Comparison of ENCODE assay signal across 11 mouse cellular contexts in genomic region chr17:72043667-72044390, GRCm38 (mm10).
A peak's percentile ranks its signal among the peaks of the same experiment; 100 is the strongest.
DNase-seq lines count a peak whose midpoint lies in the region; ATAC-seq and TF ChIP-seq lines count a peak whose summit lies in the region.
"Had no signal": no experiment of that assay in that cellular context is flagged by ENCODE, and none has a peak within 500 bp of the region (broad histone marks: within the 10 kb centered on the region; RNA-seq: fewer than 3 reads in every experiment).

No protein-coding gene starts in this region.

- TF ChIP-seq EP300 in heart, adult 2 months (IDR thresholded peaks at IDR 0.05; ENCODE audit: insufficient read depth, low read depth, low read length): no peak

- H3K9me3 ChIP-seq in heart, embryonic 15.5 days (replicated peaks): no peaks in the 10 kb centered on the region
- H3K9me3 ChIP-seq in midbrain, embryonic 11.5 days (ENCODE audit: control insufficient read depth, low read length): no peaks in the 10 kb centered on the region
- no peaks in the 10 kb centered on the region for H3K9me3 ChIP-seq in midbrain, embryonic 10.5 days (replicated peaks)
- no peaks in the 10 kb centered on the region for H3K9me3 ChIP-seq in forebrain, embryonic 16.5 days (ENCODE audit: control insufficient read depth, low read length)
- no peaks in the 10 kb centered on the region for H3K9me3 ChIP-seq in midbrain, embryonic 16.5 days (replicated peaks; ENCODE audit: control insufficient read depth, low read length, poor library complexity, severe bottlenecking)
- no peaks in the 10 kb centered on the region for H3K9me3 ChIP-seq in intestine, embryonic 15.5 days
- H3K9me3 ChIP-seq: limb, embryonic 13.5 days; neural tube, embryonic 12.5 days had no signal

- 76% methylated on average over 11 of the region's 11 CpGs for WGBS in heart, embryonic 15.5 days
- WGBS in heart, adult 2 months: 79% methylated on average over 11 of the region's 11 CpGs
- WGBS in midbrain, embryonic 11.5 days: 56% methylated on average over 11 of the region's 11 CpGs
- 67% methylated on average over 11 of the region's 11 CpGs for WGBS in midbrain, embryonic 10.5 days
- WGBS in forebrain, embryonic 16.5 days: 20% methylated on average over 11 of the region's 11 CpGs
- 31% methylated on average over 11 of the region's 11 CpGs for WGBS in midbrain, embryonic 16.5 days
- 76% methylated on average over 11 of the region's 11 CpGs for WGBS in intestine, embryonic 15.5 days

- no peak overlapping the region for H3K4me2 ChIP-seq in heart, embryonic 15.5 days
- H3K4me2 ChIP-seq in midbrain, embryonic 11.5 days: no peak overlapping the region
- peak overlapping the region; percentile 27 for H3K4me2 ChIP-seq in forebrain, embryonic 16.5 days (ENCODE audit: low read length)
- H3K4me2 ChIP-seq in midbrain, embryonic 16.5 days (ENCODE audit: low read length): 0 out of 2 replicates have a peak overlapping the region, but pooled peaks have one; percentile 13
- H3K4me2 ChIP-seq in intestine, embryonic 15.5 days (replicated peaks): no peak overlapping the region
- H3K4me2 ChIP-seq: limb, embryonic 13.5 days; neural tube, embryonic 12.5 days had no signal

- H3K27ac ChIP-seq in heart, embryonic 15.5 days: peak overlapping the region; percentile 60
- no peak overlapping the region for H3K27ac ChIP-seq in heart, adult 2 months
- no peak overlapping the region for H3K27ac ChIP-seq in midbrain, embryonic 11.5 days (ENCODE audit: low read depth, low read length)
- H3K27ac ChIP-seq in midbrain, embryonic 10.5 days (replicated peaks): no peak overlapping the region
- H3K27ac ChIP-seq in forebrain, embryonic 16.5 days (ENCODE audit: low read length): peak overlapping the region; percentile 68
- H3K27ac ChIP-seq in midbrain, embryonic 16.5 days (ENCODE audit: low read length): peak overlapping the region; percentile 56
- H3K27ac ChIP-seq in intestine, embryonic 15.5 days: no peak overlapping the region
- H3K27ac ChIP-seq: limb, embryonic 13.5 days; neural tube, embryonic 12.5 days had no signal

- no peak for ATAC-seq in heart, embryonic 15.5 days (replicated peaks; ENCODE audit: insufficient number of reproducible peaks, insufficient read depth, low FRiP score, low read depth)
- ATAC-seq in midbrain, embryonic 11.5 days (ENCODE audit: low FRiP score): 0 out of 2 replicates have a peak, but pooled peaks have one; percentile 52
- peak; percentile 43; the same call in 1 of the 2 replicates for ATAC-seq in forebrain, embryonic 16.5 days
- 0 out of 2 replicates have a peak, but pooled peaks have one; percentile 11 for ATAC-seq in midbrain, embryonic 16.5 days
- no peak for ATAC-seq in megakaryocyte-erythroid progenitor cell, adult 5-6 weeks (replicated peaks; ENCODE audit: low FRiP score, low TSS enrichment, poor library complexity, severe bottlenecking)
- no peak for ATAC-seq in intestine, embryonic 15.5 days

- no peak for TF ChIP-seq POLR2A in heart, adult 2 months (IDR thresholded peaks at IDR 0.05; ENCODE audit: insufficient read depth, low read depth, low read length)

- TF ChIP-seq CTCF in heart, adult 2 months (IDR thresholded peaks at IDR 0.05): no peak

- no peak overlapping the region for H3K4me3 ChIP-seq in heart, embryonic 15.5 days
- no peak overlapping the region for H3K4me3 ChIP-seq in heart, adult 2 months
- no peak overlapping the region for H3K4me3 ChIP-seq in midbrain, embryonic 11.5 days (ENCODE audit: low read depth, low read length)
- no peak overlapping the region for H3K4me3 ChIP-seq in midbrain, embryonic 10.5 days
- H3K4me3 ChIP-seq in forebrain, embryonic 16.5 days (replicated peaks; ENCODE audit: low read length): no peak overlapping the region
- H3K4me3 ChIP-seq in midbrain, embryonic 16.5 days (ENCODE audit: low read depth, low read length): no peak overlapping the region
- no peak overlapping the region for H3K4me3 ChIP-seq in intestine, embryonic 15.5 days (replicated peaks)
- H3K4me3 ChIP-seq: limb, embryonic 13.5 days; neural tube, embryonic 12.5 days had no signal

- H3K9ac ChIP-seq in heart, embryonic 15.5 days: no peak overlapping the region
- no peak overlapping the region for H3K9ac ChIP-seq in heart, adult 2 months (ENCODE audit: low read depth, low read length)
- no peak overlapping the region for H3K9ac ChIP-seq in midbrain, embryonic 11.5 days (ENCODE audit: low read length)
- peak overlapping the region; percentile 43; the same call in 1 of the 2 replicates for H3K9ac ChIP-seq in forebrain, embryonic 16.5 days (replicated peaks; ENCODE audit: low read depth, low read length)
- no peak overlapping the region for H3K9ac ChIP-seq in midbrain, embryonic 16.5 days (ENCODE audit: low read depth, low read length)
- H3K9ac ChIP-seq in intestine, embryonic 15.5 days: no peak overlapping the region
- H3K9ac ChIP-seq: limb, embryonic 13.5 days; neural tube, embryonic 12.5 days had no signal

- H3K36me3 ChIP-seq in heart, embryonic 15.5 days: no peaks in the 10 kb centered on the region
- no peaks in the 10 kb centered on the region for H3K36me3 ChIP-seq in heart, adult 2 months (ENCODE audit: control insufficient read depth, insufficient read depth, low read length)
- no peaks in the 10 kb centered on the region for H3K36me3 ChIP-seq in midbrain, embryonic 11.5 days (ENCODE audit: control insufficient read depth, insufficient read depth, low read length)
- no peaks in the 10 kb centered on the region for H3K36me3 ChIP-seq in midbrain, embryonic 10.5 days
- no peaks in the 10 kb centered on the region for H3K36me3 ChIP-seq in forebrain, embryonic 16.5 days (ENCODE audit: control insufficient read depth, insufficient read depth)
- no peaks in the 10 kb centered on the region for H3K36me3 ChIP-seq in midbrain, embryonic 16.5 days (ENCODE audit: control insufficient read depth, insufficient read depth, low read length)
- H3K36me3 ChIP-seq in intestine, embryonic 15.5 days: no peaks in the 10 kb centered on the region
- H3K36me3 ChIP-seq: limb, embryonic 13.5 days; neural tube, embryonic 12.5 days had no signal

- no peak for DNase-seq in heart, adult 2 months
- peak; percentile 56 for DNase-seq in midbrain, embryonic 11.5 days (ENCODE audit: low spot score, missing footprints)
- no peak for DNase-seq in midbrain, embryonic 10.5 days (ENCODE audit: low spot score)
- DNase-seq: thymus, postnatal 4 days had no signal

- intact Hi-C loops in heart, adult 2 months (cut with DNase I): loop anchor here (5.0 kb wide), 1 partner anchor 47 kb away; no protein-coding TSS in a partner anchor

- H3K27me3 ChIP-seq in heart, embryonic 15.5 days: no peaks in the 10 kb centered on the region
- no peaks in the 10 kb centered on the region for H3K27me3 ChIP-seq in heart, adult 2 months (ENCODE audit: control insufficient read depth, insufficient read depth, low read length)
- no peaks in the 10 kb centered on the region for H3K27me3 ChIP-seq in midbrain, embryonic 11.5 days (ENCODE audit: control insufficient read depth, insufficient read depth, low read length)
- no peaks in the 10 kb centered on the region for H3K27me3 ChIP-seq in midbrain, embryonic 10.5 days (ENCODE audit: low read depth, poor library complexity, severe bottlenecking)
- H3K27me3 ChIP-seq in forebrain, embryonic 16.5 days (replicated peaks; ENCODE audit: control insufficient read depth, insufficient read depth, low read length): no peaks in the 10 kb centered on the region
- no peaks in the 10 kb centered on the region for H3K27me3 ChIP-seq in midbrain, embryonic 16.5 days (ENCODE audit: control insufficient read depth, insufficient read depth, low read depth, low read length)
- no peaks in the 10 kb centered on the region for H3K27me3 ChIP-seq in intestine, embryonic 15.5 days (replicated peaks)
- H3K27me3 ChIP-seq: limb, embryonic 13.5 days; neural tube, embryonic 12.5 days had no signal

- H3K79me2 ChIP-seq in heart, adult 2 months (replicated peaks; ENCODE audit: control insufficient read depth, insufficient read depth, low read length): no peaks in the 10 kb centered on the region

- H3K4me1 ChIP-seq in heart, embryonic 15.5 days (replicated peaks): peaks cover 10% of the 10 kb centered on the region
- H3K4me1 ChIP-seq in heart, adult 2 months (ENCODE audit: control insufficient read depth, insufficient read depth, low read length): peaks cover 1% of the 10 kb centered on the region; the same call in 1 of the 2 replicates
- H3K4me1 ChIP-seq in midbrain, embryonic 11.5 days (ENCODE audit: control insufficient read depth, insufficient read depth, low read length): peaks cover 2% of the 10 kb centered on the region; the same call in 1 of the 2 replicates
- peaks cover 10% of the 10 kb centered on the region for H3K4me1 ChIP-seq in midbrain, embryonic 10.5 days
- peaks cover 18% of the 10 kb centered on the region for H3K4me1 ChIP-seq in forebrain, embryonic 16.5 days (replicated peaks; ENCODE audit: control insufficient read depth, insufficient read depth, low read length)
- H3K4me1 ChIP-seq in midbrain, embryonic 16.5 days (ENCODE audit: control insufficient read depth, insufficient read depth, low read length): peaks cover 10% of the 10 kb centered on the region; the same call in 1 of the 2 replicates
- 0 out of 2 replicates have a peak, but pooled peaks cover 2% of the 10 kb centered on the region for H3K4me1 ChIP-seq in intestine, embryonic 15.5 days (replicated peaks)
- H3K4me1 ChIP-seq: neural tube, embryonic 12.5 days had no signal

Comparison
In these comparisons a context has a peak if more than half of its experiments do, and no peak if none do; other contexts are left out.
1. H3K27ac ChIP-seq: peak in heart, embryonic 15.5 days (single experiment), forebrain, embryonic 16.5 days (single experiment) and midbrain, embryonic 16.5 days (single experiment); none in heart, adult 2 months (single experiment), midbrain, embryonic 11.5 days (single experiment), midbrain, embryonic 10.5 days (single experiment) and intestine, embryonic 15.5 days (single experiment).
2. H3K4me2 ChIP-seq: peak in forebrain, embryonic 16.5 days (single experiment) and midbrain, embryonic 16.5 days (single experiment); none in heart, embryonic 15.5 days (single experiment), midbrain, embryonic 11.5 days (single experiment) and intestine, embryonic 15.5 days (single experiment).
3. ATAC-seq: peak in midbrain, embryonic 11.5 days (single experiment), forebrain, embryonic 16.5 days (single experiment) and midbrain, embryonic 16.5 days (single experiment); none in heart, embryonic 15.5 days (single experiment), megakaryocyte-erythroid progenitor cell, adult 5-6 weeks (single experiment) and intestine, embryonic 15.5 days (single experiment).